Mouse (Mus musculus) lung, adult 2 months (tissue): Measurements from ENCODE around the gene Sdhc.

Experiments
- CTCF ChIP-seq: fragments of 200-500 bp; IDR thresholded peaks from 2 replicates; pipeline ENCODE4 v1.5.1; 2011; ENCODE audit warnings: mild to moderate bottlenecking, low read length, control low read depth; ENCODE audit not compliant: insufficient read depth
- POLR2A ChIP-seq: fragments of 200-500 bp; IDR thresholded peaks from 2 replicates; pipeline ENCODE4 v1.6.1; 2011; ENCODE audit warnings: low read depth, mild to moderate bottlenecking, control low read depth, low read length, borderline replicate concordance; ENCODE audit errors: extremely low read depth

GRCm38 (mm10) chr1:171169913-171170312 is 19.5 kb upstream of the Sdhc start:
- no peak for TF ChIP-seq POLR2A
- no peak for TF ChIP-seq CTCF
